Mouse (Mus musculus): Measurements from ENCODE around the gene H3f3b. TPM values are rescaled to one million over a fixed set of nuclear protein-coding genes. Genes with fewer than 3 reads are reported as not detected.

The H3f3b gene
- 502 TPM for polyA plus RNA-seq (2012; fragmentation: generic; extraction: Trizol)

DNA sequence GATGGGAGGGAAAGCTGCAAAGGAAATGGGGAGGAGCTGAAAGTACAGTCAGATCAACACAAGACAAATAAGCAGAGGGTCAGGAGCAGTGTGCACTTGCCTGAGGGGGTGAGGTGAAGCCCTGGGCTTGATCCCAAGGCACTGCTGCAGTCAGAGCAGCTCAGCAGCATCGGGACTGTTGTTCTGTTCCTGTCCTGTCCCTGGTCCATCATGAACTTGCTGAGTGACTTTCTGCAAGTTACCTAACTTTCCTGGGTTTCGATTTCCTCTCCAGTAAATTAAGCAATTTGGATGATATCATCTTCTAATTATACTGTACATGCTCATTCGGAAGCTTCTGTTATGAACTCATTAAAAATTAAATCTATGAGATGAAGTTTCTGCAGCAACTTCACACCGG lies at the start of gene H3f3b:
Gene H3f3b, minus strand, starts transcription at position 207 of the 400 bp plus-strand sequence.
- H3K79me2 ChIP-seq (ENCODE audit: control insufficient read depth, insufficient read depth): peaks cover 30% of the 10 kb centered on the region
- peaks cover 4% of the 10 kb centered on the region for H3K36me3 ChIP-seq (ENCODE audit: control insufficient read depth, insufficient read depth)
- H3K27me3 ChIP-seq (ENCODE audit: control insufficient read depth, insufficient read depth, insufficient read length): no peaks in the 10 kb centered on the region
- H3ac ChIP-seq (ENCODE audit: control insufficient read depth, insufficient read length): no peak within 1 kb of the TSS
- no peak for TF ChIP-seq REST (IDR thresholded peaks at IDR 0.05; ENCODE audit: insufficient read depth, insufficient read length)
- no peak for TF ChIP-seq MAX (IDR thresholded peaks at IDR 0.05; ENCODE audit: low read depth)
- TF ChIP-seq MYOG (IDR thresholded peaks at IDR 0.05; ENCODE audit: control insufficient read depth in 1 of 3, insufficient read depth in 1 of 3, insufficient read length in 2 of 3, low read depth in 2 of 3): no peak
- no peak for TF ChIP-seq E2F4 (IDR thresholded peaks at IDR 0.05; ENCODE audit: insufficient read depth)
- no peak for TF ChIP-seq SRF (IDR thresholded peaks at IDR 0.05; ENCODE audit: control insufficient read depth, insufficient read length, low read depth)
- TF ChIP-seq USF1 (IDR thresholded peaks at IDR 0.05; ENCODE audit: low read depth): no peak
- no peak for TF ChIP-seq CEBPB (IDR thresholded peaks at IDR 0.05; ENCODE audit: insufficient read depth, poor library complexity, severe bottlenecking)
- no peak for TF ChIP-seq POLR2AphosphoS2 (IDR thresholded peaks at IDR 0.05; ENCODE audit: insufficient read length, low read depth)
- no peak for TF ChIP-seq MYOD1 (IDR thresholded peaks at IDR 0.05; ENCODE audit: control insufficient read depth in 1 of 3, insufficient read length in 2 of 3, low read depth in 2 of 3)
- H3K4me3 ChIP-seq: no peak within 1 kb of the TSS
- H3K4me2 ChIP-seq (ENCODE audit: low read depth): peak within 1 kb of the TSS; percentile 51

- H3K4me2 ChIP-seq (ENCODE audit: low read depth): no peak overlapping the region
- TF ChIP-seq TCF3 (IDR thresholded peaks at IDR 0.05; ENCODE audit: insufficient read length, low read depth) (no peak), REST (IDR thresholded peaks at IDR 0.05; ENCODE audit: insufficient read depth, insufficient read length) (no peak), USF1 (IDR thresholded peaks at IDR 0.05; ENCODE audit: low read depth) (no peak)
- no peaks in the 10 kb centered on the region for H3K27me3 ChIP-seq (ENCODE audit: control insufficient read depth, insufficient read depth, insufficient read length)
- H3K36me3 ChIP-seq (ENCODE audit: control insufficient read depth, insufficient read depth): peaks cover 25% of the 10 kb centered on the region
- H3K79me2 ChIP-seq (ENCODE audit: control insufficient read depth, insufficient read depth): no peaks in the 10 kb centered on the region
- H3ac ChIP-seq (ENCODE audit: control insufficient read depth, insufficient read length): no peak overlapping the region
- no peak overlapping the region for H3K4me3 ChIP-seq
Observed at GRCm38 (mm10) chr11:116076836-116077235, 49.1 kb upstream of the H3f3b start.

GRCm38 (mm10) chr11:116076266-116076540 lies 48.4 kb upstream of the H3f3b start:
- Histone ChIP-seq H3K79me2 (ENCODE audit: control insufficient read depth, insufficient read depth) (no peaks in the 10 kb centered on the region), H3K4me3 (no peak overlapping the region), H3K36me3 (ENCODE audit: control insufficient read depth, insufficient read depth) (peaks cover 24% of the 10 kb centered on the region), H3K4me2 (ENCODE audit: low read depth) (no peak overlapping the region), H3ac (ENCODE audit: control insufficient read depth, insufficient read length) (no peak overlapping the region), H3K27me3 (ENCODE audit: control insufficient read depth, insufficient read depth, insufficient read length) (no peaks in the 10 kb centered on the region)
- no peak for TF ChIP-seq REST (IDR thresholded peaks at IDR 0.05; ENCODE audit: insufficient read depth, insufficient read length)
- TF ChIP-seq E2F4 (IDR thresholded peaks at IDR 0.05; ENCODE audit: insufficient read depth): no peak
- no peak for TF ChIP-seq SRF (IDR thresholded peaks at IDR 0.05; ENCODE audit: control insufficient read depth, insufficient read length, low read depth)
- TF ChIP-seq POLR2AphosphoS2 (IDR thresholded peaks at IDR 0.05; ENCODE audit: insufficient read length, low read depth): no peak
- TF ChIP-seq POLR2A (IDR thresholded peaks at IDR 0.05; ENCODE audit: insufficient read length, low read depth): no peak

- H3K79me2 ChIP-seq (ENCODE audit: control insufficient read depth, insufficient read depth): no peaks in the 10 kb centered on the region
- H3K36me3 ChIP-seq (ENCODE audit: control insufficient read depth, insufficient read depth): peaks cover 20% of the 10 kb centered on the region
- no peak overlapping the region for H3ac ChIP-seq (ENCODE audit: control insufficient read depth, insufficient read length)
- no peak overlapping the region for H3K4me2 ChIP-seq (ENCODE audit: low read depth)
- TF ChIP-seq CEBPB (IDR thresholded peaks at IDR 0.05; ENCODE audit: insufficient read depth, poor library complexity, severe bottlenecking): no peak
- no peak overlapping the region for H3K4me3 ChIP-seq
- no peaks in the 10 kb centered on the region for H3K27me3 ChIP-seq (ENCODE audit: control insufficient read depth, insufficient read depth, insufficient read length)
Observed at GRCm38 (mm10) chr11:116075539-116076265, 47.9 kb upstream of the H3f3b start.

- H3K4me3 ChIP-seq: no peak overlapping the region
- TF ChIP-seq E2F4 (IDR thresholded peaks at IDR 0.05; ENCODE audit: insufficient read depth) (no peak), POLR2A (IDR thresholded peaks at IDR 0.05; ENCODE audit: insufficient read length, low read depth) (no peak), USF1 (IDR thresholded peaks at IDR 0.05; ENCODE audit: low read depth) (no peak), CEBPB (IDR thresholded peaks at IDR 0.05; ENCODE audit: insufficient read depth, poor library complexity, severe bottlenecking) (no peak), REST (IDR thresholded peaks at IDR 0.05; ENCODE audit: insufficient read depth, insufficient read length) (no peak), POLR2AphosphoS2 (IDR thresholded peaks at IDR 0.05; ENCODE audit: insufficient read length, low read depth) (no peak), TCF3 (IDR thresholded peaks at IDR 0.05; ENCODE audit: insufficient read length, low read depth) (no peak), MYOD1 (IDR thresholded peaks at IDR 0.05; ENCODE audit: control insufficient read depth in 1 of 3, insufficient read length in 2 of 3, low read depth in 2 of 3) (no peak)
Observed at GRCm38 (mm10) chr11:116074436-116074991, 46.8 kb upstream of the H3f3b start.

DNA sequence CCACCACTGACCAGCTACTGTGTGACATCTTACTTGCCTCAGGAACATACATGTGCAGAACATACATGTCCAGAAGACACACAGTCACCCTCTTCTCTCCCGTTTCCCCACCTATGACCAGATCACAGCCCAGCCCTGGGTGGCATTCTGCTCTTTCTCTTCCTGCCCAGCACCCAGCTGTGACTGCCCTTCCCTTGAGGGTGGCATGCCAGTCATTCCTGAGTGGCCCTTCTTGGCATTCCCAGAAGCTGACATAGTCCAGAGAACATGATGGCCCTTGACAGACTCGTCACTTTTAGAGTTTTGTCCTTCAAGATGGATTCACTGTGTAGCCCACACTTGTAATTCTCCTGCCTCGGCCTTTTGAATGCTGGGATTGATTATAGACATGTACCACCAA lies 44.8 kb upstream of the H3f3b start:
- Histone ChIP-seq H3K79me2 (ENCODE audit: control insufficient read depth, insufficient read depth) (no peaks in the 10 kb centered on the region), H3K4me3 (no peak overlapping the region), H3K36me3 (ENCODE audit: control insufficient read depth, insufficient read depth) (no peaks in the 10 kb centered on the region), H3ac (ENCODE audit: control insufficient read depth, insufficient read length) (no peak overlapping the region), H3K4me2 (ENCODE audit: low read depth) (peak overlapping the region; percentile 7), H3K27me3 (ENCODE audit: control insufficient read depth, insufficient read depth, insufficient read length) (no peaks in the 10 kb centered on the region)
- TF ChIP-seq USF1 (IDR thresholded peaks at IDR 0.05; ENCODE audit: low read depth) (no peak), MAX (IDR thresholded peaks at IDR 0.05; ENCODE audit: low read depth) (no peak), MYOD1 (IDR thresholded peaks at IDR 0.05; ENCODE audit: control insufficient read depth in 1 of 3, insufficient read length in 2 of 3, low read depth in 2 of 3) (peak in 2 of 3 experiments; percentile 33 to 72), POLR2A (IDR thresholded peaks at IDR 0.05; ENCODE audit: insufficient read length, low read depth) (no peak), MYOG (IDR thresholded peaks at IDR 0.05; ENCODE audit: control insufficient read depth in 1 of 3, insufficient read depth in 1 of 3, insufficient read length in 2 of 3, low read depth in 2 of 3) (peak; percentile 42 to 94 (median 65))

More at GRCm38 (mm10) chr11:116074436-116074991, 46.8 kb upstream of the H3f3b start:
- Histone ChIP-seq H3ac (ENCODE audit: control insufficient read depth, insufficient read length) (no peak overlapping the region), H3K27me3 (ENCODE audit: control insufficient read depth, insufficient read depth, insufficient read length) (no peaks in the 10 kb centered on the region), H3K36me3 (ENCODE audit: control insufficient read depth, insufficient read depth) (peaks cover 8% of the 10 kb centered on the region), H3K79me2 (ENCODE audit: control insufficient read depth, insufficient read depth) (no peaks in the 10 kb centered on the region), H3K4me2 (ENCODE audit: low read depth) (peak overlapping the region; percentile 30)

All from myocyte (in vitro differentiated cells).